Mouse (Mus musculus) neural tube, embryonic 14.5 days (tissue): ENCODE data around the gene Mapk12. TPM values are rescaled to one million over a fixed set of nuclear protein-coding genes. Genes with fewer than 3 reads are reported as not detected.

ENCODE experiments used
- ATAC-seq: fragments of 200-750 bp; cut with Nextera tagmentation; 2 replicates; pipeline ENCODE4 v1.8.0; 2017; ENCODE audit warnings: low read depth, mild to moderate bottlenecking, moderate TSS enrichment, moderate library complexity
- H3K27ac ChIP-seq: fragments of 300-500 bp; sonication (generic); 2 replicates; pipeline ENCODE4 v1.5.1; 2014; ENCODE audit warnings: low read depth, mild to moderate bottlenecking, control low read depth, low read length, moderate library complexity, mixed read lengths
- H3K27me3 ChIP-seq: fragments of 300-500 bp; sonication (generic); 2 replicates; pipeline ENCODE4 v1.6.1; 2014; ENCODE audit warnings: low read length; ENCODE audit not compliant: control insufficient read depth, insufficient read depth
- H3K36me3 ChIP-seq: fragments of 300-500 bp; sonication (generic); 2 replicates; pipeline ENCODE4 v1.6.1; 2014; ENCODE audit warnings: low read length, mixed read lengths; ENCODE audit not compliant: control insufficient read depth, insufficient read depth
- H3K4me1 ChIP-seq: fragments of 300-500 bp; sonication (generic); 2 replicates; pipeline ENCODE4 v1.6.1; 2014; ENCODE audit warnings: low read length; ENCODE audit not compliant: control insufficient read depth, insufficient read depth
- H3K4me2 ChIP-seq: fragments of 300-500 bp; sonication (generic); 2 replicates; pipeline ENCODE4 v1.6.1; 2014; ENCODE audit warnings: mild to moderate bottlenecking, low read depth, low read length, control low read depth
- H3K4me3 ChIP-seq: fragments of 300-500 bp; sonication (generic); 2 replicates; pipeline ENCODE4 v1.5.1; 2014; ENCODE audit warnings: low read depth, low read length, control low read depth, mixed read lengths
- H3K9ac ChIP-seq: fragments of 300-500 bp; sonication (generic); replicated peaks from 2 replicates; pipeline ENCODE4 v1.6.1; 2014; ENCODE audit warnings: low read depth, mild to moderate bottlenecking, control low read depth, low read length, mixed read lengths
- H3K9me3 ChIP-seq: fragments of 300-500 bp; sonication (generic); 2 replicates; pipeline ENCODE4 v1.6.1; 2016; ENCODE audit warnings: low read length; ENCODE audit not compliant: control insufficient read depth
- WGBS: fragments of 180-500 bp; shearing (Covaris S2); extraction: QIAGEN DNeasy Blood & Tissue Kit; methylation state at CpG from one replicate; pipeline ENCODE4 v1.1.7; 2014; 5-methylcytosine and 5-hydroxymethylcytosine counted together
- polyA plus RNA-seq: library from polyadenylated mRNA; unstranded; fragments of >200 nt; fragmentation: Nextera tagmentation; extraction: Ambion mirVana; gene quantifications from 2 replicates; pipeline ENCODE4 v1.2.1, GENCODE M21; 2014

The Mapk12 gene
- polyA plus RNA-seq, 1 experiment from 2014 or later = 2.9 TPM

- Histone ChIP-seq H3K4me3 (peak overlapping the region; percentile 43), H3K4me1 (peaks cover 71% of the 10 kb centered on the region), H3K27ac (peak overlapping the region; percentile 79), H3K9me3 (no peaks in the 10 kb centered on the region), H3K9ac (peak overlapping the region; percentile 70), H3K4me2 (peak overlapping the region; percentile 97), H3K27me3 (no peaks in the 10 kb centered on the region), H3K36me3 (peaks cover 2% of the 10 kb centered on the region)
- 0% methylated on average over 62 of the region's 65 CpGs for WGBS
- peak; percentile 44 for ATAC-seq
These were observed 32.8 kb upstream of the Mapk12 start for GRCm38 (mm10) chr15:89173024-89173905.

GRCm38 (mm10) chr15:89172276-89172935 is 31.9 kb upstream of the Mapk12 start:
- no peaks in the 10 kb centered on the region for H3K27me3 ChIP-seq
- peaks cover 62% of the 10 kb centered on the region for H3K4me1 ChIP-seq
- peak overlapping the region; percentile 79 for H3K27ac ChIP-seq
- peak overlapping the region; percentile 43 for H3K4me3 ChIP-seq
- H3K4me2 ChIP-seq = peak overlapping the region; percentile 97
- 26% methylated on average over 17 of the region's 17 CpGs for WGBS
- H3K36me3 ChIP-seq = peaks cover 8% of the 10 kb centered on the region
- H3K9ac ChIP-seq = peak overlapping the region; percentile 70
- ATAC-seq = no peak
- H3K9me3 ChIP-seq = no peaks in the 10 kb centered on the region

- 97% methylated on average over 5 of the region's 5 CpGs for WGBS
- Histone ChIP-seq H3K4me1 (peaks cover 54% of the 10 kb centered on the region), H3K4me2 (no peak overlapping the region), H3K27ac (no peak overlapping the region), H3K4me3 (no peak overlapping the region), H3K36me3 (peaks cover 16% of the 10 kb centered on the region), H3K27me3 (no peaks in the 10 kb centered on the region), H3K9ac (no peak overlapping the region), H3K9me3 (no peaks in the 10 kb centered on the region)
- no peak for ATAC-seq
These were observed 31.1 kb upstream of the Mapk12 start for GRCm38 (mm10) chr15:89171526-89172051.

- Histone ChIP-seq H3K4me2 (no peak overlapping the region), H3K9me3 (no peaks in the 10 kb centered on the region), H3K4me3 (no peak overlapping the region), H3K27me3 (no peaks in the 10 kb centered on the region), H3K36me3 (peaks cover 30% of the 10 kb centered on the region), H3K4me1 (peaks cover 46% of the 10 kb centered on the region), H3K9ac (no peak overlapping the region; the same call in 1 of the 2 replicates), H3K27ac (0 out of 2 replicates have a peak overlapping the region, but pooled peaks have one; percentile 22)
- 71% methylated on average over 3 of the region's 3 CpGs for WGBS
- ATAC-seq = no peak
These were observed 29.6 kb upstream of the Mapk12 start for GRCm38 (mm10) chr15:89170102-89170501.

GRCm38 (mm10) chr15:89169431-89169830 is 28.9 kb upstream of the Mapk12 start:
- Histone ChIP-seq H3K27ac (peak overlapping the region; percentile 35; the same call in 1 of the 2 replicates), H3K4me1 (peaks cover 40% of the 10 kb centered on the region), H3K9me3 (no peaks in the 10 kb centered on the region), H3K36me3 (peaks cover 37% of the 10 kb centered on the region), H3K9ac (no peak overlapping the region), H3K4me3 (no peak overlapping the region), H3K4me2 (no peak overlapping the region), H3K27me3 (no peaks in the 10 kb centered on the region)
- WGBS = 0% methylated on average over 10 of the region's 10 CpGs
- peak; percentile 44; the same call in 1 of the 2 replicates for ATAC-seq

GRCm38 (mm10) chr15:89168922-89169321 is 28.4 kb upstream of the Mapk12 start:
- Histone ChIP-seq H3K9ac (no peak overlapping the region), H3K4me3 (no peak overlapping the region), H3K27me3 (no peaks in the 10 kb centered on the region), H3K9me3 (no peaks in the 10 kb centered on the region), H3K4me1 (peaks cover 35% of the 10 kb centered on the region), H3K36me3 (peaks cover 42% of the 10 kb centered on the region), H3K27ac (peak overlapping the region; percentile 7; the same call in 1 of the 2 replicates), H3K4me2 (no peak overlapping the region)
- ATAC-seq = no peak
- 56% methylated on average over 10 of the region's 10 CpGs for WGBS

GRCm38 (mm10) chr15:89165478-89165877 is 25.0 kb upstream of the Mapk12 start:
- Histone ChIP-seq H3K4me3 (no peak overlapping the region), H3K9me3 (no peaks in the 10 kb centered on the region), H3K36me3 (peaks cover 70% of the 10 kb centered on the region), H3K9ac (no peak overlapping the region), H3K4me1 (peaks cover 15% of the 10 kb centered on the region), H3K4me2 (no peak overlapping the region), H3K27me3 (no peaks in the 10 kb centered on the region), H3K27ac (no peak overlapping the region)
- WGBS = 93% methylated on average over 12 of the region's 12 CpGs
- ATAC-seq = no peak

- no peaks in the 10 kb centered on the region for H3K27me3 ChIP-seq
- no peak overlapping the region for H3K4me2 ChIP-seq
- 89% methylated on average over 8 of the region's 9 CpGs for WGBS
- peaks cover 94% of the 10 kb centered on the region for H3K36me3 ChIP-seq
- no peak for ATAC-seq
- H3K9me3 ChIP-seq = no peaks in the 10 kb centered on the region
- no peak overlapping the region for H3K27ac ChIP-seq
- no peak overlapping the region for H3K4me3 ChIP-seq
- no peaks in the 10 kb centered on the region for H3K4me1 ChIP-seq
- no peak overlapping the region for H3K9ac ChIP-seq
These were observed 20.9 kb upstream of the Mapk12 start for GRCm38 (mm10) chr15:89161397-89161796.

GRCm38 (mm10) chr15:89158516-89158915 is 18.0 kb upstream of the Mapk12 start:
- 94% methylated on average over 16 of the region's 16 CpGs for WGBS
- no peaks in the 10 kb centered on the region for H3K9me3 ChIP-seq
- H3K27ac ChIP-seq = no peak overlapping the region
- H3K9ac ChIP-seq = no peak overlapping the region
- no peak for ATAC-seq
- H3K4me2 ChIP-seq = no peak overlapping the region
- H3K4me3 ChIP-seq = no peak overlapping the region
- no peaks in the 10 kb centered on the region for H3K27me3 ChIP-seq
- H3K36me3 ChIP-seq = peaks cover 89% of the 10 kb centered on the region
- H3K4me1 ChIP-seq = no peaks in the 10 kb centered on the region
